34 mouse cellular contexts compared by ENCODE assay signal in genomic region chr1:170176661-170177239, GRCm38 (mm10). TPM values are rescaled to one million over a fixed set of nuclear protein-coding genes. Genes with fewer than 3 reads are reported as not detected.
DNase-seq lines count a peak whose midpoint lies in the region; ATAC-seq and TF ChIP-seq lines count a peak whose summit lies in the region.
"Had no signal": no experiment of that assay in that cellular context is flagged by ENCODE, and none has a peak within 500 bp of the region (broad histone marks: within the 10 kb centered on the region; RNA-seq: fewer than 3 reads in every experiment).

No protein-coding gene starts in this region.

- peak; percentile 91 to 92 for TF ChIP-seq EP300 in MEL (IDR thresholded peaks at IDR 0.05; ENCODE audit: low read depth in 1 of 2, low read length in 2 of 2)

- ATAC-seq in intestine, postnatal 0 days: no peak
- no peak for ATAC-seq in intestine, embryonic 15.5 days
- ATAC-seq in liver, embryonic 13.5 days (ENCODE audit: low read depth): no peak; the same call in 1 of the 2 replicates
- ATAC-seq in megakaryocyte-erythroid progenitor cell, adult 5-6 weeks (replicated peaks; ENCODE audit: low FRiP score, low TSS enrichment, poor library complexity, severe bottlenecking): 0 out of 2 replicates have a peak, but pooled peaks have one; percentile 10
- ATAC-seq in midbrain, embryonic 15.5 days (replicated peaks): no peak
- ATAC-seq: forebrain, embryonic 13.5 days; hindbrain, postnatal 0 days had no signal

- no peak for TF ChIP-seq CTCF in intestine, postnatal 0 days (IDR thresholded peaks at IDR 0.05; ENCODE audit: low read depth)
- TF ChIP-seq CTCF in MEL (IDR thresholded peaks at IDR 0.05 in 2 of 3, conservative IDR thresholded peaks at IDR 0.05 in 1 of 3; ENCODE audit: control insufficient read depth in 1 of 3, insufficient read depth in 1 of 3, low read depth in 2 of 3, low read length in 3 of 3, poor library complexity in 1 of 3, severe bottlenecking in 1 of 3): no peak

- H3K9me3 ChIP-seq in intestine, postnatal 0 days (ENCODE audit: control insufficient read depth): no peaks in the 10 kb centered on the region
- no peaks in the 10 kb centered on the region for H3K9me3 ChIP-seq in intestine, embryonic 15.5 days
- H3K9me3 ChIP-seq in MEL (replicated peaks; ENCODE audit: insufficient read depth, low read length): no peaks in the 10 kb centered on the region
- no peaks in the 10 kb centered on the region for H3K9me3 ChIP-seq in liver, embryonic 13.5 days (replicated peaks)
- no peaks in the 10 kb centered on the region for H3K9me3 ChIP-seq in midbrain, embryonic 15.5 days
- H3K9me3 ChIP-seq: embryonic facial prominence, embryonic 12.5 days; forebrain, embryonic 13.5 days; heart, embryonic 12.5 days; hindbrain, embryonic 10.5 days; megakaryocyte, embryonic 14.5 days had no signal

- H3K9ac ChIP-seq in intestine, postnatal 0 days (ENCODE audit: low read depth, low read length): no peak overlapping the region
- no peak overlapping the region for H3K9ac ChIP-seq in intestine, embryonic 15.5 days
- peak overlapping the region; percentile 72 for H3K9ac ChIP-seq in MEL (ENCODE audit: control insufficient read depth, low read depth, low read length, poor library complexity, severe bottlenecking)
- no peak overlapping the region for H3K9ac ChIP-seq in liver, embryonic 13.5 days
- H3K9ac ChIP-seq in midbrain, embryonic 15.5 days: no peak overlapping the region
- H3K9ac ChIP-seq: embryonic facial prominence, embryonic 12.5 days; forebrain, embryonic 13.5 days; heart, embryonic 12.5 days had no signal

- H3K4me1 ChIP-seq in intestine, postnatal 0 days (replicated peaks; ENCODE audit: control insufficient read depth, insufficient read depth, low read length): peaks cover 3% of the 10 kb centered on the region; the same call in 1 of the 2 replicates
- H3K4me1 ChIP-seq in intestine, embryonic 15.5 days (replicated peaks): no peaks in the 10 kb centered on the region; the same call in 1 of the 2 replicates
- H3K4me1 ChIP-seq in MEL (ENCODE audit: control insufficient read depth in 1 of 2, insufficient read depth in 2 of 2, low read length in 2 of 2): peaks cover 9% of the 10 kb centered on the region in 2 experiments
- peaks cover 41% of the 10 kb centered on the region for H3K4me1 ChIP-seq in liver, embryonic 13.5 days (replicated peaks)
- peaks cover 19% of the 10 kb centered on the region for H3K4me1 ChIP-seq in midbrain, embryonic 15.5 days

- no peaks in the 10 kb centered on the region for H3K36me3 ChIP-seq in intestine, postnatal 0 days (ENCODE audit: control insufficient read depth, insufficient read depth)
- no peaks in the 10 kb centered on the region for H3K36me3 ChIP-seq in intestine, embryonic 15.5 days
- peaks cover 0 to 17% of the 10 kb centered on the region in 2 experiments; a peak in 2 of 4 replicates for H3K36me3 ChIP-seq in MEL (ENCODE audit: control insufficient read depth in 1 of 2, insufficient read depth in 2 of 2, low read length in 2 of 2)
- no peaks in the 10 kb centered on the region for H3K36me3 ChIP-seq in liver, embryonic 13.5 days
- H3K36me3 ChIP-seq in midbrain, embryonic 15.5 days (replicated peaks): no peaks in the 10 kb centered on the region
- H3K36me3 ChIP-seq: embryonic facial prominence, embryonic 12.5 days; heart, embryonic 12.5 days; hindbrain, embryonic 10.5 days had no signal

- TF ChIP-seq RAD21 in MEL (IDR thresholded peaks at IDR 0.05; ENCODE audit: low read depth, low read length): no peak

- no peak overlapping the region for H3K4me3 ChIP-seq in intestine, postnatal 0 days (ENCODE audit: low read depth, low read length)
- no peak overlapping the region for H3K4me3 ChIP-seq in intestine, embryonic 15.5 days (replicated peaks)
- H3K4me3 ChIP-seq in MEL (ENCODE audit: control insufficient read depth in 1 of 2, insufficient read depth in 1 of 2, low read depth in 2 of 2, low read length in 2 of 2): peak overlapping the region; percentile 54 to 82
- 0 out of 2 replicates have a peak overlapping the region, but pooled peaks have one; percentile 5 for H3K4me3 ChIP-seq in liver, embryonic 13.5 days (replicated peaks)
- H3K4me3 ChIP-seq in midbrain, embryonic 15.5 days: no peak overlapping the region
- H3K4me3 ChIP-seq: embryonic facial prominence, embryonic 12.5 days; forebrain, embryonic 13.5 days; heart, embryonic 12.5 days had no signal

- H3K4me2 ChIP-seq in intestine, postnatal 0 days (replicated peaks; ENCODE audit: low read depth): peak overlapping the region; percentile 28; the same call in 1 of the 2 replicates
- H3K4me2 ChIP-seq in intestine, embryonic 15.5 days (replicated peaks): no peak overlapping the region
- H3K4me2 ChIP-seq in liver, embryonic 13.5 days: peak overlapping the region; percentile 87
- no peak overlapping the region for H3K4me2 ChIP-seq in midbrain, embryonic 15.5 days
- H3K4me2 ChIP-seq: embryonic facial prominence, embryonic 12.5 days; forebrain, embryonic 13.5 days had no signal

- peak in 1 of 2 experiments; percentile 31; a peak in 1 of 4 replicates for TF ChIP-seq POLR2A in MEL (IDR thresholded peaks at IDR 0.05; ENCODE audit: control insufficient read depth in 1 of 2, insufficient read depth in 1 of 2, low read depth in 1 of 2, low read length in 2 of 2, poor library complexity in 1 of 2)

- no peak overlapping the region for H3K27ac ChIP-seq in intestine, postnatal 0 days (ENCODE audit: low read depth, low read length)
- no peak overlapping the region for H3K27ac ChIP-seq in intestine, embryonic 15.5 days
- H3K27ac ChIP-seq in MEL (ENCODE audit: control insufficient read depth, low read depth, low read length): peak overlapping the region; percentile 97
- peak overlapping the region; percentile 95 for H3K27ac ChIP-seq in liver, embryonic 13.5 days
- no peak overlapping the region for H3K27ac ChIP-seq in midbrain, embryonic 15.5 days
- H3K27ac ChIP-seq: embryonic facial prominence, embryonic 12.5 days; forebrain, embryonic 13.5 days; hindbrain, postnatal 0 days had no signal

- H3K79me2 ChIP-seq in MEL (ENCODE audit: control insufficient read depth, insufficient read depth, low read length, poor library complexity): peaks cover 26% of the 10 kb centered on the region

- peak; percentile 66 for DNase-seq in MEL (ENCODE audit: low read depth, low spot score)
- DNase-seq in liver, embryonic 13.5 days: peak; percentile 14
- no peak for DNase-seq in heart, adult 18-20 months
- no peak for DNase-seq in spleen, adult 12 weeks (ENCODE audit: low spot score)
- DNase-seq: adrenal gland, postnatal 14 days; B cell, adult 2 months; cerebellum, adult 11-12 months; cerebellum, postnatal 14 days; gastrocnemius, postnatal 10 days; heart, postnatal 10 days; kidney, postnatal 14 days; lung, adult 18-20 months; lung, postnatal 10 days had no signal

- WGBS in intestine, postnatal 0 days: 48% methylated on average over 8 of the region's 8 CpGs
- WGBS in intestine, embryonic 15.5 days: 62% methylated on average over 8 of the region's 8 CpGs
- 32% methylated on average over 8 of the region's 8 CpGs for WGBS in liver, embryonic 13.5 days (ENCODE audit: insufficient replicate concordance)
- WGBS in midbrain, embryonic 15.5 days: 82% methylated on average over 8 of the region's 8 CpGs

- no peaks in the 10 kb centered on the region for H3K27me3 ChIP-seq in intestine, postnatal 0 days (replicated peaks; ENCODE audit: control insufficient read depth, insufficient read depth, low read length)
- no peaks in the 10 kb centered on the region for H3K27me3 ChIP-seq in intestine, embryonic 15.5 days (replicated peaks)
- no peaks in the 10 kb centered on the region for H3K27me3 ChIP-seq in MEL (ENCODE audit: control insufficient read depth in 1 of 2, insufficient read depth in 2 of 2, low read length in 2 of 2)
- H3K27me3 ChIP-seq in liver, embryonic 13.5 days: no peaks in the 10 kb centered on the region
- H3K27me3 ChIP-seq in midbrain, embryonic 15.5 days (replicated peaks): no peaks in the 10 kb centered on the region
- H3K27me3 ChIP-seq: embryonic facial prominence, embryonic 12.5 days; forebrain, embryonic 13.5 days; heart, embryonic 12.5 days; megakaryocyte, embryonic 14.5 days had no signal

RNA-seq across cellular contexts. Expression of gene Uap1, which starts 2.0 kb away (rescaled TPM):
- polyA plus RNA-seq in intestine, postnatal 0 days (2015; fragmentation: Nextera tagmentation; extraction: Ambion mirVana): 22.3 TPM in 2 replicates
- polyA plus RNA-seq in intestine, embryonic 15.5 days (2015; fragmentation: Nextera tagmentation; extraction: Ambion mirVana): 52.4 and 54.5 TPM in 2 replicates
- total RNA-seq in MEL (2012; rRNA removed): 74.5 and 87.3 TPM in 2 replicates
- 10 to 100 TPM in 1 of 2 experiments, not detected in 1; 80.8 TPM for polyA plus RNA-seq in MEL (2012; ENCODE audit: insufficient read depth in 1 of 2, insufficient read length in 2 of 2, low read depth in 1 of 2, low replicate concordance in 2 of 2, missing spikeins in 1 of 2)
- 34.8 and 41.5 TPM in 2 replicates for polyA plus RNA-seq in liver, embryonic 13.5 days (2015; fragmentation: Nextera tagmentation; extraction: Ambion mirVana)
- total RNA-seq in megakaryocyte-erythroid progenitor cell, adult 5-6 weeks (2014; fragmentation: Nextera tagmentation): 76.7 and 79.4 TPM in 2 replicates
- total RNA-seq in megakaryocyte-erythroid progenitor cell, adult 5-6 weeks (2017): 86.8 and 184 TPM in 2 replicates
- total RNA-seq in heart, adult 18-20 months (2021): 10 to 100 TPM; 45.5 to 50.7 TPM
- 58.2 and 63.2 TPM in 2 replicates for polyA plus RNA-seq in midbrain, embryonic 15.5 days (2015; fragmentation: Nextera tagmentation; extraction: Ambion mirVana)

RNA-seq across cellular contexts. Expression of gene Uhmk1, which starts 38.4 kb away (rescaled TPM):
- 5.4 and 5.8 TPM in 2 replicates for polyA plus RNA-seq in intestine, postnatal 0 days (2015; fragmentation: Nextera tagmentation; extraction: Ambion mirVana)
- polyA plus RNA-seq in intestine, embryonic 15.5 days (2015; fragmentation: Nextera tagmentation; extraction: Ambion mirVana): 7.9 TPM in 2 replicates
- 26.8 and 28.9 TPM in 2 replicates for total RNA-seq in MEL (2012; rRNA removed)
- 10 to 100 TPM; 19.5 to 43.9 TPM for polyA plus RNA-seq in MEL (2012; ENCODE audit: insufficient read depth in 1 of 2, insufficient read length in 2 of 2, low read depth in 1 of 2, low replicate concordance in 2 of 2, missing spikeins in 1 of 2)
- polyA plus RNA-seq in liver, embryonic 13.5 days (2015; fragmentation: Nextera tagmentation; extraction: Ambion mirVana): 5.6 and 7.1 TPM in 2 replicates
- total RNA-seq in megakaryocyte-erythroid progenitor cell, adult 5-6 weeks (2014; fragmentation: Nextera tagmentation): 35.4 and 48.3 TPM in 2 replicates
- 55.7 and 57.4 TPM in 2 replicates for total RNA-seq in megakaryocyte-erythroid progenitor cell, adult 5-6 weeks (2017)
- total RNA-seq in heart, adult 18-20 months (2021): 10 to 100 TPM; 25.5 to 26.0 TPM
- 9.1 TPM in 2 replicates for polyA plus RNA-seq in midbrain, embryonic 15.5 days (2015; fragmentation: Nextera tagmentation; extraction: Ambion mirVana)

RNA-seq across cellular contexts. Expression of gene Sh2d1b2, which starts 55.8 kb away (rescaled TPM):
- polyA plus RNA-seq in intestine, postnatal 0 days (2015; fragmentation: Nextera tagmentation; extraction: Ambion mirVana): not detected in 2 replicates
- not detected in 2 replicates for polyA plus RNA-seq in intestine, embryonic 15.5 days (2015; fragmentation: Nextera tagmentation; extraction: Ambion mirVana)
- not detected in 2 replicates for total RNA-seq in MEL (2012; rRNA removed)
- polyA plus RNA-seq in MEL (2012; ENCODE audit: insufficient read depth in 1 of 2, insufficient read length in 2 of 2, low read depth in 1 of 2, low replicate concordance in 2 of 2, missing spikeins in 1 of 2): not detected
- polyA plus RNA-seq in liver, embryonic 13.5 days (2015; fragmentation: Nextera tagmentation; extraction: Ambion mirVana): not detected in 2 replicates
- total RNA-seq in megakaryocyte-erythroid progenitor cell, adult 5-6 weeks (2014; fragmentation: Nextera tagmentation): not detected in 2 replicates
- not detected in 2 replicates for total RNA-seq in megakaryocyte-erythroid progenitor cell, adult 5-6 weeks (2017)
- not detected for total RNA-seq in heart, adult 18-20 months (2021)
- polyA plus RNA-seq in midbrain, embryonic 15.5 days (2015; fragmentation: Nextera tagmentation; extraction: Ambion mirVana): not detected in 2 replicates
- total RNA-seq: adrenal gland, postnatal 14 days; gastrocnemius, postnatal 10 days; granulocyte monocyte progenitor cell, adult 5-6 weeks; heart, postnatal 10 days; hindbrain, postnatal 0 days; layer of hippocampus, adult 18-20 months; layer of hippocampus, postnatal 14 days; left cerebral cortex, adult 8-10 months had no signal
- polyA plus RNA-seq: brain, embryonic 14.5 days; embryonic facial prominence, embryonic 12.5 days; forebrain, embryonic 13.5 days; frontal cortex, adult 2 months; heart, embryonic 12.5 days; hindbrain, embryonic 10.5 days; hindbrain, postnatal 0 days; kidney, adult 2 months; limb, embryonic 11.5 days; midbrain, postnatal 0 days; neural tube, embryonic 14.5 days; thymus, postnatal 0 days had no signal

Comparison
In these comparisons a context has a peak if more than half of its experiments do, and no peak if none do; other contexts are left out.
1. H3K4me2 ChIP-seq: peak in intestine, postnatal 0 days (single experiment) and liver, embryonic 13.5 days (single experiment); none in intestine, embryonic 15.5 days (single experiment) and midbrain, embryonic 15.5 days (single experiment).
2. H3K27ac ChIP-seq: peak in MEL (single experiment) and liver, embryonic 13.5 days (single experiment); none in intestine, postnatal 0 days (single experiment), intestine, embryonic 15.5 days (single experiment) and midbrain, embryonic 15.5 days (single experiment).
3. H3K4me3 ChIP-seq: peak in MEL (2 of 2) and liver, embryonic 13.5 days (single experiment); none in intestine, postnatal 0 days (single experiment), intestine, embryonic 15.5 days (single experiment) and midbrain, embryonic 15.5 days (single experiment).
4. DNase-seq: peak in MEL (single experiment) and liver, embryonic 13.5 days (single experiment); none in heart, adult 18-20 months (0 of 2) and spleen, adult 12 weeks (single experiment).